Mouse (Mus musculus): ENCODE measurements at regions not wholly inside any gene's neighbourhood (a gene's known extent, or its start where the extent isn't known, plus 50 kb on each side); places are given as distances from the start of the nearest gene placed in this dataset.
"Not testable (repeated sequence)": the region's sequence is repeated elsewhere in the genome, so short reads cannot be mapped to it uniquely, and the experiment has no call there.

DNA sequence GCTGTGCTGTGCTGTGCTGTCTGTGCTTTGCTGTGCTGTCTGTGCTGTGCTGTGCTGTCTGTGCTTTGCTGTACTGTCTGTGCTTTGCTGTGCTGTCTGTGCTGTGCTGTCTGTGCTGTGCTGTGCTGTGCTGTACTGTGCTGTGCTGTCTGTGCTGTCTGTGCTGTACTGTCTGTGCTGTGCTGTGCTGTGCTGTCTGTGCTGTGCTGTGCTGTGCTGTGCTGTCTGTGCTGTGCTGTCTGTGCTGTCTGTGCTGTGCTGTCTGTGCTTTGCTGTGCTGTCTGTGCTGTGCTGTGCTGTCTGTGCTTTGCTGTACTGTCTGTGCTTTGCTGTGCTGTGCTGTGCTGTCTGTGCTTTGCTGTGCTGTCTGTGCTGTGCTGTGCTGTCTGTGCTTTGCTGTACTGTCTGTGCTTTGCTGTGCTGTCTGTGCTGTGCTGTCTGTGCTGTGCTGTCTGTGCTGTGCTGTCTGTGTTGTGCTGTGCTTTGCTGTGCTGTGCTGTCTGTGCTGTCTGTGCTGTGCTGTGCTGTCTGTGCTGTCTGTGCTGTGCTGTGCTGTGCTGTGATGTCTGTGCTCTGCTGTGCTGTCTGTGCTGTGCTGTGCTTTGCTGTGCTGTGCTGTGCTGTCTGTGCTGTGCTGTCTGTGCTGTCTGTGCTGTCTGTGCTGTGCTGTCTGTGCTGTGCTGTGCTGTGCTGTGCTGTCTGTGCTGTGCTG lies 197.5 kb downstream of the Tcp10c start:
- 0 out of 3 replicates have a peak, but pooled peaks have one; percentile 14 for TF ChIP-seq GATA1 (IDR thresholded peaks at IDR 0.05; ENCODE audit: borderline replicate concordance, low read length)
- TF ChIP-seq FLI1 (IDR thresholded peaks at IDR 0.05; ENCODE audit: low read length) = not testable (repeated sequence)

Measured in megakaryocyte, embryonic 14.5 days (primary cell).